Mouse (Mus musculus) thymus, adult 2 months (tissue): ENCODE data around the gene Rnf111.

Source experiments
- CTCF ChIP-seq: fragments of 200-500 bp; IDR thresholded peaks from 2 replicates; pipeline ENCODE4 v1.5.1; 2012; ENCODE audit warnings: mild to moderate bottlenecking, control low read depth, low read length, moderate library complexity, borderline replicate concordance; ENCODE audit not compliant: control insufficient read depth, poor library complexity, insufficient read depth; ENCODE audit errors: extremely low read depth
- POLR2A ChIP-seq: fragments of 200-500 bp; IDR thresholded peaks from 2 replicates; pipeline ENCODE4 v1.6.1; 2012; ENCODE audit warnings: mild to moderate bottlenecking, low read length, control low read depth, moderate library complexity; ENCODE audit not compliant: control insufficient read depth, poor library complexity, insufficient read depth; ENCODE audit errors: extremely low read depth

GRCm38 (mm10) chr9:70406596-70406995, 96.9 kb downstream of the Rnf111 start:
- TF ChIP-seq CTCF (no peak), POLR2A (no peak)
